Mouse (Mus musculus): ENCODE measurements around the gene Muc15. TPM values are rescaled to one million over a fixed set of nuclear protein-coding genes. Genes with fewer than 3 reads are reported as not detected.

Gene Muc15
- 0.09 TPM in 1 of 2 replicates, not detected in the other for polyA plus RNA-seq (2014; fragmentation: Nextera tagmentation; extraction: Ambion mirVana)

DNA sequence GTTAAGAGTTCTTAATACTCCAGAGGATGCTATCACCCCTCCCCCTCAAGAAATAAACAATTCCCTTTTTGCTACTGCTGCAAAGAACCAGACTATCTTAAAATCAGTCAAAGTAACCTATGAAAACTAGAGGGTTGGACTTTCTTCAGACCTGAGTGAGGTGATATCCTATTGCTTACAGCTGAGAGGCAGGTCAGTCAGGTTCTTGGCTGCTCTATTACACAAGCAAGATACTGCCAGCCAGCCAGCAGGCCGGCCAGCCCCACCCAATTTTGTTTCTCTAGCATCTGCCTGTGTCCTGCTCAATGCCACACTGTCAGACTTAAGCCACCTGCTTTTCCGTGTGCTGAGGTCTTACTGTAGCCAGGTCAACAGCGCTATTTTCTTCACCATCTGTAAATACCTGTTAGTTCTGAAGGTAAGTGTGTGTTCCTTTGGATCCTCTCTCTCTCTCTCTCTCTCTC is at the start of gene Muc15:
Muc15 (plus strand) TSS at position 51 of the 464 bp plus-strand sequence.
- Histone ChIP-seq H3K27ac (ENCODE audit: low read depth, low read length) (no peak within 1 kb of the TSS), H3K36me3 (ENCODE audit: control insufficient read depth, insufficient read depth, low read length) (no peaks in the 10 kb centered on the region), H3K9ac (ENCODE audit: low read depth, low read length) (no peak within 1 kb of the TSS), H3K27me3 (ENCODE audit: control insufficient read depth, insufficient read depth, low read length) (no peaks in the 10 kb centered on the region), H3K4me1 (ENCODE audit: control insufficient read depth, insufficient read depth, low read length) (no peaks in the 10 kb centered on the region), H3K4me3 (ENCODE audit: low read length) (no peak within 1 kb of the TSS), H3K9me3 (ENCODE audit: control insufficient read depth, low read length) (no peaks in the 10 kb centered on the region), H3K4me2 (replicated peaks; ENCODE audit: low read depth, low read length) (no peak within 1 kb of the TSS)
- ATAC-seq (ENCODE audit: low FRiP score, low TSS enrichment): no peak
- WGBS: 56% methylated on average over 3 of the region's 3 CpGs

DNA sequence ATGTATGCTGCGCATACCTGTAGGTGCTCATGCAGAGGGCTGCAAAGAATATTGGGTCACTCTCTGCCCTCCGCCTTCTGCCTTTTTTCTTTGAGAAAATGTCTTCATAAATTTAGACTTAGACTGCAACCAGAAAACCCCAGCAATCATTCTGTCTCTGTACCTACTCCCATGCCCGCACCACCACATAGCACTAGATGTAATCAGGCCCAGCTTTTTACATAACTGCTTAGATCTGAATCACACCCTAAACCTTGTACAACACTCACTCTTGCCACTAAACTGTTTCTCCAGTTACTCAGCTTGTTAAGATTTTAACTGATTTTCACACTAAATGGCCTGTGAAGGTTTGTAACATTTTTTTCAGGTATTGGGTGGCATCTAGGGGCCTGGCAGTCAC is 11.7 kb upstream of the Muc15 start:
- H3K4me1 ChIP-seq (ENCODE audit: control insufficient read depth, insufficient read depth, low read length): no peaks in the 10 kb centered on the region
- 96% methylated on average over 3 of the region's 3 CpGs for WGBS
- H3K36me3 ChIP-seq (ENCODE audit: control insufficient read depth, insufficient read depth, low read length): no peaks in the 10 kb centered on the region

DNA sequence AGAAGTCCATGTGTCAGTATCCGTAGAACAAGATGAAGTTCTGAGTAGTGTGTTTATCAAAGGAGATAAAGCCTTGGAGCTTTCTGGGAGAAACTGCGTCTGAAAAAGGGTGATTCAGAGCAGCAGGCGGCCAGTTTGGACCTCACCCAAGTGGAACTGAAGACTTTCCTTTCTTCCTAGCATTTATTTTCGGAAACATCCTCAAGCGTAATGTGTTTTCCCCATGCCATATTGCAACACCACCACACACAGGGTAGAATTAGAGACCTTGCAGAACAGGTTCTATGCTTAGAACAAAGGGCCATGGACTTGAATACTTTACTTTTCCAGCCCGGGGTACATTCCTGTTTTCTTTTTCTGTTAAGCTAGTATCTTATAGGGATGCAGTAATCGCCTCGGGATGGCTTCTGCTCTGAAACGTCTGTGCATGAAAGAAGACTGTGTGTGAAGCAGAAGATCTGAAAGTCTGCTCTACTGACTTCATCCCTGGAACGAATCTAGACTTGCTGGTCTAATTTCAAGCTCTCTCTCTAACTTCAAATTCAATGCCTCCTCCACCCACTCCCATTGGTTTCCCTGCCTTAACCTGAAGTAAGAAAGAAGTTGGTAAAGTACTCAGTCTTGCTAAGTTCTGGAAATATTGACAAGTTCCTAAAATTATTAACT is 11.0 kb upstream of the Muc15 start:
- H3K36me3 ChIP-seq (ENCODE audit: control insufficient read depth, insufficient read depth, low read length): no peaks in the 10 kb centered on the region
- 80% methylated on average over 10 of the region's 10 CpGs for WGBS
- no peak for ATAC-seq (ENCODE audit: low FRiP score, low TSS enrichment)

More for the DNA sequence above, 11.7 kb upstream of the Muc15 start:
- Histone ChIP-seq H3K9me3 (ENCODE audit: control insufficient read depth, low read length) (no peaks in the 10 kb centered on the region), H3K27ac (ENCODE audit: low read depth, low read length) (no peak overlapping the region), H3K4me2 (replicated peaks; ENCODE audit: low read depth, low read length) (no peak overlapping the region), H3K4me3 (ENCODE audit: low read length) (no peak overlapping the region), H3K9ac (ENCODE audit: low read depth, low read length) (no peak overlapping the region), H3K27me3 (ENCODE audit: control insufficient read depth, insufficient read depth, low read length) (no peaks in the 10 kb centered on the region)
- ATAC-seq (ENCODE audit: low FRiP score, low TSS enrichment): no peak

GRCm38 (mm10) chr2:110719051-110719450 is 2.1 kb upstream of the Muc15 start:
- no peak overlapping the region for H3K4me2 ChIP-seq (replicated peaks; ENCODE audit: low read depth, low read length)
- no peaks in the 10 kb centered on the region for H3K4me1 ChIP-seq (ENCODE audit: control insufficient read depth, insufficient read depth, low read length)
- H3K9ac ChIP-seq (ENCODE audit: low read depth, low read length): no peak overlapping the region
- no peak for ATAC-seq (ENCODE audit: low FRiP score, low TSS enrichment)
- no peak overlapping the region for H3K4me3 ChIP-seq (ENCODE audit: low read length)
- no peaks in the 10 kb centered on the region for H3K36me3 ChIP-seq (ENCODE audit: control insufficient read depth, insufficient read depth, low read length)
- no peak overlapping the region for H3K27ac ChIP-seq (ENCODE audit: low read depth, low read length)
- no peaks in the 10 kb centered on the region for H3K9me3 ChIP-seq (ENCODE audit: control insufficient read depth, low read length)
- no peaks in the 10 kb centered on the region for H3K27me3 ChIP-seq (ENCODE audit: control insufficient read depth, insufficient read depth, low read length)

More for the DNA sequence above, 11.0 kb upstream of the Muc15 start:
- Histone ChIP-seq H3K9ac (ENCODE audit: low read depth, low read length) (no peak overlapping the region), H3K4me1 (ENCODE audit: control insufficient read depth, insufficient read depth, low read length) (no peaks in the 10 kb centered on the region), H3K4me2 (replicated peaks; ENCODE audit: low read depth, low read length) (no peak overlapping the region), H3K27me3 (ENCODE audit: control insufficient read depth, insufficient read depth, low read length) (no peaks in the 10 kb centered on the region), H3K9me3 (ENCODE audit: control insufficient read depth, low read length) (no peaks in the 10 kb centered on the region), H3K4me3 (ENCODE audit: low read length) (no peak overlapping the region), H3K27ac (ENCODE audit: low read depth, low read length) (no peak overlapping the region)

DNA sequence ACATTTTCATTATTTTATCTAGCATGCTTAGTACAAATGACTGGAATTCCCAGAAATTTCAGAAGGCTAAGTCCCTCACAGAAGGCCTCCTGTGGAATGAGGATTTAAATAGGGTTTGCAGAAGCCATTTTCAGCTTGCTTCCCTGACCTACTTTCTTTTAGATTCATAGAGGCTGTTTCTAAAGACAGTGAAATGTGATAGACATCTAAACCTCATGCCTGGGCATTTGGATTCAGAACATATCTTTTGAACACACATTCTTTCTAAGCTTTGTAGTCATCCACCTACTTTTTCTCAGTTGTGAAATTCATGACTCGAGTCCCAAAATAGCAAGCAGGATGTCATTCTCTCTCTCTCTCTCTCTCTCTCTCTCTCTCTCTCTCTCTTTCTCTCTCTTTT is 1.1 kb downstream of the Muc15 start:
- Histone ChIP-seq H3K36me3 (ENCODE audit: control insufficient read depth, insufficient read depth, low read length) (no peaks in the 10 kb centered on the region), H3K4me3 (ENCODE audit: low read length) (no peak overlapping the region), H3K27me3 (ENCODE audit: control insufficient read depth, insufficient read depth, low read length) (no peaks in the 10 kb centered on the region), H3K27ac (ENCODE audit: low read depth, low read length) (no peak overlapping the region), H3K4me1 (ENCODE audit: control insufficient read depth, insufficient read depth, low read length) (no peaks in the 10 kb centered on the region), H3K9ac (ENCODE audit: low read depth, low read length) (no peak overlapping the region), H3K4me2 (replicated peaks; ENCODE audit: low read depth, low read length) (no peak overlapping the region), H3K9me3 (ENCODE audit: control insufficient read depth, low read length) (no peaks in the 10 kb centered on the region)
- ATAC-seq (ENCODE audit: low FRiP score, low TSS enrichment): no peak
- WGBS: 82% methylated on average over 1 of the region's 1 CpGs

DNA sequence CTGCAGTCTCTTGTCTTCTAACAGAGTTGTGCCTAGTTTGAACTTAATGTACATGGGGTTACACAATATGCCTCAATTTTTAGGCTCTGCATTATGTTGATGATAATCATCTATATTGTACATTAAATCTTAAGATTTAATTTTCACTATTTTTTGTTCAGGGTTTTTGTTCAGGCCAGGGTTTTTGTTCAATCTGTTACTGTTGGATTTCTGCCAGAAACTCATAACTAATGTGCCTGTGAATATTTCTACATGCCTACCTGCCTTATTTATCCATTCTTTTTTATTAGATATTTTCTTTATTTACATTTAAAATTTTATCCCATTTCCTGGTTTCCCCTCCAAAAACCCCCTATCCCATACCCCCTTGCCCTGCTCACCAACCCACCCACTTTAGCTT is 5.0 kb downstream of the Muc15 start:
- Histone ChIP-seq H3K4me1 (ENCODE audit: control insufficient read depth, insufficient read depth, low read length) (no peaks in the 10 kb centered on the region), H3K36me3 (ENCODE audit: control insufficient read depth, insufficient read depth, low read length) (no peaks in the 10 kb centered on the region), H3K4me2 (replicated peaks; ENCODE audit: low read depth, low read length) (no peak overlapping the region), H3K4me3 (ENCODE audit: low read length) (no peak overlapping the region), H3K9me3 (ENCODE audit: control insufficient read depth, low read length) (no peaks in the 10 kb centered on the region), H3K27ac (ENCODE audit: low read depth, low read length) (no peak overlapping the region), H3K9ac (ENCODE audit: low read depth, low read length) (no peak overlapping the region), H3K27me3 (ENCODE audit: control insufficient read depth, insufficient read depth, low read length) (no peaks in the 10 kb centered on the region)
- ATAC-seq (ENCODE audit: low FRiP score, low TSS enrichment): no peak

DNA sequence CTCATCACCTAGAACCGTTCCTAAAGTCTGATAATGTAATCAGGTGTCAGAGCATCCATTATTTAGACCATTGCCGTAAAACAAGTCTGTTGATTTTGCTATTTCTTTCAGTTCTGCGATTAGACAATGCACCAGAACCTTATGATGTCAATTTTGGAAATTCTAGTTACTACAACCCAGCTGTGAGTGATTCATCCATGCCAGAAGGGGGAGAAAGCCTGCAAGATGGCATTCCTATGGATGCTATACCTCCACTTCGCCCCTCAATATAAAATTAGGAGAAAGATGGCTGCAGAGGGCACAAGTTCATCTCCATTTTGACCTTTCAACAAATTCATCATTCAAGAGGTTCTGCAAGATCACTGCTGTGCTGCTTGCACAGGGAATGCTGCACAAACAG is 16.1 kb downstream of the Muc15 start:
- no peak for ATAC-seq (ENCODE audit: low FRiP score, low TSS enrichment)
- 68% methylated on average over 4 of the region's 4 CpGs for WGBS

GRCm38 (mm10) chr2:110737981-110738380 is 16.8 kb downstream of the Muc15 start:
- no peak overlapping the region for H3K9ac ChIP-seq (ENCODE audit: low read depth, low read length)
- H3K4me2 ChIP-seq (replicated peaks; ENCODE audit: low read depth, low read length): no peak overlapping the region
- WGBS: 77% methylated on average over 2 of the region's 2 CpGs
- H3K27ac ChIP-seq (ENCODE audit: low read depth, low read length): no peak overlapping the region
- no peaks in the 10 kb centered on the region for H3K27me3 ChIP-seq (ENCODE audit: control insufficient read depth, insufficient read depth, low read length)
- no peak for ATAC-seq (ENCODE audit: low FRiP score, low TSS enrichment)
- H3K4me3 ChIP-seq (ENCODE audit: low read length): no peak overlapping the region
- H3K36me3 ChIP-seq (ENCODE audit: control insufficient read depth, insufficient read depth, low read length): no peaks in the 10 kb centered on the region
- no peaks in the 10 kb centered on the region for H3K4me1 ChIP-seq (ENCODE audit: control insufficient read depth, insufficient read depth, low read length)
- no peaks in the 10 kb centered on the region for H3K9me3 ChIP-seq (ENCODE audit: control insufficient read depth, low read length)

More for the DNA sequence above, 16.1 kb downstream of the Muc15 start:
- Histone ChIP-seq H3K4me1 (ENCODE audit: control insufficient read depth, insufficient read depth, low read length) (no peaks in the 10 kb centered on the region), H3K9ac (ENCODE audit: low read depth, low read length) (no peak overlapping the region), H3K9me3 (ENCODE audit: control insufficient read depth, low read length) (no peaks in the 10 kb centered on the region), H3K27ac (ENCODE audit: low read depth, low read length) (no peak overlapping the region), H3K4me3 (ENCODE audit: low read length) (no peak overlapping the region), H3K36me3 (ENCODE audit: control insufficient read depth, insufficient read depth, low read length) (no peaks in the 10 kb centered on the region), H3K27me3 (ENCODE audit: control insufficient read depth, insufficient read depth, low read length) (no peaks in the 10 kb centered on the region), H3K4me2 (replicated peaks; ENCODE audit: low read depth, low read length) (no peak overlapping the region)

DNA sequence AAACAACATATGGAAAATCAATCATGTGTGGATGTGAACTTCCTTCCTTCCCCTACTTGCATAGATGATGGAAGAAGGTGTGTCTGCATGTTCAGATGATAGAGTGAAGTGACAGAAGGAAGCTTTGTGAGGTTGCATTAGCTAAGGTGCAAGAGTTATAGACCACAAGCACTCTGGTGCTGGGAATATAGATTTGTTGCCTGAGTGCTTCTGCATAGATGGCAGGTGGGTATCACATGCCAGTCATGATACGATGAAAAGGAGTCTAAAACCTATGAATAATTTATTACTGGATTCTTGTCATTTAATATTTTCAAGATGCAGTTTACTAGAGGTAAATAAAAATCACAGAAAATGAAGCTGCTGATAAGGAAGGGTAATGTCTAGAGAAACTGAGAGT is 18.6 kb downstream of the Muc15 start:
- Histone ChIP-seq H3K27ac (ENCODE audit: low read depth, low read length) (no peak overlapping the region), H3K27me3 (ENCODE audit: control insufficient read depth, insufficient read depth, low read length) (no peaks in the 10 kb centered on the region), H3K4me1 (ENCODE audit: control insufficient read depth, insufficient read depth, low read length) (no peaks in the 10 kb centered on the region), H3K9me3 (ENCODE audit: control insufficient read depth, low read length) (no peaks in the 10 kb centered on the region), H3K4me2 (replicated peaks; ENCODE audit: low read depth, low read length) (no peak overlapping the region), H3K4me3 (ENCODE audit: low read length) (no peak overlapping the region), H3K9ac (ENCODE audit: low read depth, low read length) (no peak overlapping the region), H3K36me3 (ENCODE audit: control insufficient read depth, insufficient read depth, low read length) (no peaks in the 10 kb centered on the region)
- WGBS: 83% methylated on average over 1 of the region's 1 CpGs
- ATAC-seq (ENCODE audit: low FRiP score, low TSS enrichment): no peak

Measured in kidney, embryonic 14.5 days (tissue).